Comparison of ENCODE assay signal across 21 mouse cellular contexts in the genomic region with DNA sequence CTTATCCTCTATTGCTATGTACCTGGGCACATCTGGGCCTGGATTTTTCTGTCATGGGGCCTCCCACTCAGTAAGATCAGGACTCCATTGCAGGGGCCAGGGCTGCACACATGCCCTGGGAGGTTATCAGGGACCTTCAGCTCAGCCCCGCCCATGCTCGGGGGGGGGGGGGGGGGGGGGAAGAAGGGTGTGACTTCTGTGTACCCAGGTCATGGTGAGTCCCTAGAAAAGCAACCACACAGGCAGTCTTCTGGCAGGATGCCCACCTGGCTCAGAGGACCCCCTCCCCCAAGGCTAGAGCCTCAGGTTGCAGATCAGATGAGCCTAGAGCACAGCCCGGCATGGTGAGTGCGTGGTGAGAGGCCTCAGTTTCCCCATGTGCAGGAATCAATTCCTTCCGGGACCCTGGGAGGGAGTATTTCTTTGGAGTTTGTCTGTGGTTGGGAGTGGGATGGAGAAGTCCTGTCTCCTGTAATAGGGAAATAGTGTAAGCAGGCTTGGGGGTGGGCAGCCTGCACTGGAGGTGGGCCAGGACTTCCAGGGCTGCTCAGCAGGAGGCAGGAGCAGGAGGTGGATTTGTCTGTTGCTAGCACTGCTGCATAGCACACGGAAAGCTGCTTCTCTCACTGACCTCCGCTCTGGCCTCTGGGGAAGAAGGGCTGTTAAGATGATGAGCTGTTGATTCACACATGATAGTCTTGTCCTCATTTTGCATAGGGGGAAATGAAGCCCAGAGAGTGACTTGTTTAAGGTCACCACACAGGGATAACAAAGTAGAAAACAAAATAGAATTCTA. TPM values are rescaled to one million over a fixed set of nuclear protein-coding genes. Genes with fewer than 3 reads are reported as not detected.
DNase-seq lines count a peak whose midpoint lies in the region; ATAC-seq lines count a peak whose summit lies in the region.
"Had no signal": no experiment of that assay in that cellular context is flagged by ENCODE, and none has a peak within 500 bp of the region (broad histone marks: within the 10 kb centered on the region; RNA-seq: fewer than 3 reads in every experiment).

No protein-coding gene starts in this region.

- H3K36me3 ChIP-seq in heart, embryonic 10.5 days, result no peaks in the 10 kb centered on the region
- H3K36me3 ChIP-seq in liver, embryonic 13.5 days, result peaks cover 9% of the 10 kb centered on the region
- H3K36me3 ChIP-seq: limb, embryonic 10.5 days; neural tube, embryonic 12.5 days had no signal

- H3K9me3 ChIP-seq in heart, embryonic 10.5 days, result no peaks in the 10 kb centered on the region
- no peaks in the 10 kb centered on the region for H3K9me3 ChIP-seq in liver, embryonic 13.5 days (replicated peaks)
- H3K9me3 ChIP-seq: limb, embryonic 10.5 days; neural tube, embryonic 12.5 days had no signal

- peak; percentile 89 for ATAC-seq in liver, embryonic 13.5 days (ENCODE audit: low read depth)
- ATAC-seq: hindbrain, embryonic 16.5 days; Patski had no signal

- peak overlapping the region; percentile 74 for H3K27ac ChIP-seq in heart, embryonic 10.5 days
- peak overlapping the region; percentile 95 for H3K27ac ChIP-seq in liver, embryonic 13.5 days
- H3K27ac ChIP-seq: heart, adult 2 months; kidney, postnatal 0 days; limb, embryonic 10.5 days; neural tube, embryonic 12.5 days had no signal

- H3K4me2 ChIP-seq in liver, embryonic 13.5 days, result peak overlapping the region; percentile 81
- H3K4me2 ChIP-seq: neural tube, embryonic 12.5 days had no signal

- H3K4me3 ChIP-seq in heart, embryonic 10.5 days, result peak overlapping the region; percentile 31
- peak overlapping the region; percentile 78 for H3K4me3 ChIP-seq in liver, embryonic 13.5 days (replicated peaks)
- H3K4me3 ChIP-seq: heart, adult 2 months; limb, embryonic 10.5 days; neural tube, embryonic 12.5 days had no signal

- H3K9ac ChIP-seq in liver, embryonic 13.5 days, result peak overlapping the region; percentile 90
- H3K9ac ChIP-seq: neural tube, embryonic 12.5 days had no signal

- intact Hi-C loops in heart, postnatal 14 days (cut with DNase I), result no loop called here

- 16% methylated on average over 7 of the region's 7 CpGs for WGBS in heart, embryonic 10.5 days
- 17% methylated on average over 7 of the region's 7 CpGs for WGBS in liver, embryonic 13.5 days (ENCODE audit: insufficient replicate concordance)

- DNase-seq in heart, embryonic 10.5 days (ENCODE audit: low spot score), result peak; percentile 91
- no peak for DNase-seq in heart, postnatal 14 days
- DNase-seq in CD4-positive helper T cell, adult 2 months (ENCODE audit: low read depth, low spot score), result peak; percentile 55
- peak; percentile 82 for DNase-seq in c-Kit-negative CD71-positive TER-119-positive erythroid progenitor cells, embryonic 14.5 days (ENCODE audit: low read depth, low spot score)
- peak; percentile 68 for DNase-seq in liver, embryonic 13.5 days
- DNase-seq in kidney, adult 9 months, result no peak
- DNase-seq in thymus, postnatal 25 days, result no peak
- DNase-seq in layer of hippocampus, postnatal 36 days, result no peak
- DNase-seq: cerebellum, adult 11 months; heart, adult 2 months; midbrain, embryonic 14.5 days; retina, postnatal 1 day; thymus, postnatal 4 days had no signal

- H3K27me3 ChIP-seq in heart, embryonic 10.5 days (ENCODE audit: insufficient read depth, poor library complexity, severe bottlenecking), result peaks cover 28% of the 10 kb centered on the region
- peaks cover 17% of the 10 kb centered on the region for H3K27me3 ChIP-seq in liver, embryonic 13.5 days
- H3K27me3 ChIP-seq: Patski had no signal

- peaks cover 18% of the 10 kb centered on the region; the same call in 1 of the 2 replicates for H3K4me1 ChIP-seq in heart, embryonic 10.5 days
- peaks cover 96% of the 10 kb centered on the region for H3K4me1 ChIP-seq in liver, embryonic 13.5 days (replicated peaks)

RNA-seq across cellular contexts. Expression of a gene that starts 5.6 kb away (rescaled TPM):
- 1.5 and 1.7 TPM in 2 replicates for polyA plus RNA-seq in heart, embryonic 10.5 days (2016; fragmentation: Nextera tagmentation; extraction: Ambion mirVana)
- total RNA-seq in heart, postnatal 14 days (2021), result 10 to 100 TPM in 1 of 2 experiments, 1 to 10 TPM in 1; 8.3 to 11.4 TPM
- 1.9 and 2.1 TPM in 2 replicates for polyA plus RNA-seq in liver, embryonic 13.5 days (2015; fragmentation: Nextera tagmentation; extraction: Ambion mirVana)
- total RNA-seq in layer of hippocampus, postnatal 36 days (2021), result 1 to 10 TPM; 2.9 to 4.8 TPM

RNA-seq across cellular contexts. Expression of a gene that starts 12.6 kb away (rescaled TPM):
- 0.05 and 0.06 TPM in 2 replicates for polyA plus RNA-seq in heart, embryonic 10.5 days (2016; fragmentation: Nextera tagmentation; extraction: Ambion mirVana)
- total RNA-seq in heart, postnatal 14 days (2021), result under 1 TPM in 1 of 2 experiments, not detected in 1; 0.10 TPM
- 0.51 and 0.60 TPM in 2 replicates for polyA plus RNA-seq in liver, embryonic 13.5 days (2015; fragmentation: Nextera tagmentation; extraction: Ambion mirVana)
- not detected for total RNA-seq in layer of hippocampus, postnatal 36 days (2021)
- total RNA-seq: adrenal gland, postnatal 14 days; layer of hippocampus, postnatal 14 days had no signal
- polyA plus RNA-seq: C2C12; hindbrain, embryonic 16.5 days; limb, embryonic 10.5 days; neural tube, embryonic 12.5 days; Patski had no signal

RNA-seq across cellular contexts. Expression of a gene that starts 33.8 kb away (rescaled TPM):
- polyA plus RNA-seq in heart, embryonic 10.5 days (2016; fragmentation: Nextera tagmentation; extraction: Ambion mirVana), result 0.11 and 0.21 TPM in 2 replicates
- under 1 TPM; 0.14 to 0.37 TPM for total RNA-seq in heart, postnatal 14 days (2021)
- 0.02 TPM in 1 of 2 replicates, not detected in the other for polyA plus RNA-seq in liver, embryonic 13.5 days (2015; fragmentation: Nextera tagmentation; extraction: Ambion mirVana)
- total RNA-seq in layer of hippocampus, postnatal 36 days (2021), result 1 to 10 TPM; 1.4 to 1.7 TPM
- polyA plus RNA-seq: midbrain, embryonic 14.5 days; neural tube, embryonic 12.5 days had no signal

RNA-seq across cellular contexts. Expression of a gene that starts 37.0 kb away (rescaled TPM):
- 18.7 and 22.0 TPM in 2 replicates for polyA plus RNA-seq in heart, embryonic 10.5 days (2016; fragmentation: Nextera tagmentation; extraction: Ambion mirVana)
- total RNA-seq in heart, postnatal 14 days (2021), result 10 to 100 TPM; 14.5 to 14.7 TPM
- polyA plus RNA-seq in liver, embryonic 13.5 days (2015; fragmentation: Nextera tagmentation; extraction: Ambion mirVana), result 6.0 and 6.2 TPM in 2 replicates
- 10 to 100 TPM; 28.6 TPM for total RNA-seq in layer of hippocampus, postnatal 36 days (2021)

Comparison
In these comparisons a context has a peak if more than half of its experiments do, and no peak if none do; other contexts are left out.
1. DNase-seq: peak in heart, embryonic 10.5 days (single experiment), CD4-positive helper T cell, adult 2 months (single experiment), c-Kit-negative CD71-positive TER-119-positive erythroid progenitor cells, embryonic 14.5 days (single experiment) and liver, embryonic 13.5 days (single experiment); none in heart, postnatal 14 days (0 of 2), kidney, adult 9 months (single experiment), thymus, postnatal 25 days (single experiment) and layer of hippocampus, postnatal 36 days (0 of 2).